Mouse (Mus musculus): Measurements from ENCODE around the gene Srpk2. TPM values are rescaled to one million over a fixed set of nuclear protein-coding genes. Genes with fewer than 3 reads are reported as not detected.
"Not testable (repeated sequence)": the region's sequence is repeated elsewhere in the genome, so short reads cannot be mapped to it uniquely, and the experiment has no call there.

The Srpk2 gene
- polyA plus RNA-seq, 1 experiment from 2014 or later, result 44.1 TPM

DNA sequence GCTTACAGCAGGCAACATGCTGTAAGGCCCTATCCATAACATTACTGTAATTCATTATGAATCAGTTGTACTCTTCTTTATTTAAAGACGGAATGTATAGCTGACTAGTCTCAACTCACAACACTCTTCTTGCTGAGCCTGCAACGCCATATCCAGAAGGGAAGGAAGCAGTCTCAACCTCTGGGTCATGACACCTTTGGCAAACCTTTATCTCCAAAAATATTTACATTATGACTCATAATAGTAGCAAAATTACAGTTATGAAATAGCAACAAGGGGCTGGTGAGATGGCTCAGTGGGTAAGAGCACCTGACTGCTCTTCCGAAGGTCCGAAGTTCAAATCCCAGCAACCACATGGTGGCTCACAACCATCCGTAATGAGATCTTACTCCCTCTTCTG, 94.1 kb downstream of the Srpk2 start:
- DNase-seq (ENCODE audit: low spot score); H3K27me3 ChIP-seq (ENCODE audit: low read depth, poor library complexity, severe bottlenecking); H3K4me3 ChIP-seq; H3K36me3 ChIP-seq; H3K9me3 ChIP-seq (replicated peaks); H3K4me1 ChIP-seq; H3K27ac ChIP-seq: not testable (repeated sequence)
- 96% methylated on average over 5 of the region's 5 CpGs for WGBS

DNA sequence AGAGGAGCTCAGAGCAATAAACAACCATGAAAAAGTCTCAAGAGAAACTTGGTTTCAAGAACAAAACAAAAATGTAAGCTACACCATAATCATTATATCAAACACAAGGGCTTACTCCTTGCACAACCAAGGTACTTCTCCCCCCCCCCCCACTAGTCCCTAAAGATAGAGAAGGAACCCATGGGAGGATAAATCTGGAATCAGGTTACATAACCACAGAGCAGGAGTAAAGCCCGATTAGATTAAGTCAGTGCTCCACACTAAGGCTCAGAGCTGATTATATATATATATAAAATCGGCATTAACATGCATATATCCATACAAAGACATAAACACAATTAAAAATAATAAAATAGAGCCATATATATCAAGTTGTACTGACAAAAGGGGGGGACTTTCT, 96.8 kb downstream of the Srpk2 start:
- no peak overlapping the region for H3K4me3 ChIP-seq
- no peaks in the 10 kb centered on the region for H3K9me3 ChIP-seq (replicated peaks)
- no peaks in the 10 kb centered on the region for H3K27me3 ChIP-seq (ENCODE audit: low read depth, poor library complexity, severe bottlenecking)
- H3K27ac ChIP-seq, result no peak overlapping the region
- DNase-seq (ENCODE audit: low spot score), result no peak
- 79% methylated on average over 2 of the region's 2 CpGs for WGBS
- H3K4me1 ChIP-seq, result peaks cover 7% of the 10 kb centered on the region; the same call in 1 of the 2 replicates
- no peaks in the 10 kb centered on the region for H3K36me3 ChIP-seq

DNA sequence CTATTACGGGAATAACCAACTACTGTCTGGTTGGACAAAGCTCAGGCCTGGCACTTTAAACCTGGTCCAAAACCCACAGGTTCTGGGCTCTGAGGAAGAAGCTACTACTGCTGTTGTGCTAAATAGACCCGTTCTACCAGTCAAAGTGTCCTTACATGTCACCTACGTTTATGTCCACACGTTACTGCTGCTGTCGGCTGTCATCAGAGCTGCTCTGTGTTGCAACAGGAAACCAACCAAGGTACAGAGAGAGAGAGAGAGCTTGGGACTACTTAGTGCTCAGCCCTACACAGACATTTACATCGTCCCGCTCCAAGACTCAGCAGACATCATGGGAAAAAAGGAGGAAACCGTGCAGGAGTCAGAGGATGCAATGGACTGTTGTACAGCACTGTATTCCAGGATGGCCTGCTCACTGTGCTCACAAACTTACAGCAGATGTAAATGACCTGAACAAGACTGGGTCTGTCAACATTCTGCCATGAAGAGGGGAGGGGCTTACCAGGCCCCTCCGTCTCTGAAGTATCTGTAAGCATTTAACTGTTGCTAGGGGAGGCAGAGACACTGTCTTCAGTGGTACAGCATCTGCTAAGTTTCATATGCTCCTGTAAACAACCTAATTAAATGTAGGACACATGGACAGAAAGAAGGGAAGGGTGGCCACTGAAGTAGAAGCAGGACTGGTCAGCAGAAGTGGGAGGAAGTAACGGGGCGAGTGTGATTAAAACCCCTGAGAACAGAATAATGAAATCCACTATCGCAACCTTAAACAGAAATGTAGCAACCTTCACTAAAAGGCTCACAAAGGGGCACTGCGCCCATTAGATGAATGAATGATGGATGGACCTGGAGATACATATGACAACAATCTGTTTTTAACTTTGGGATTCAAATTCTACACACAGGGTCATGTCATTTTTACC, 97.6 kb downstream of the Srpk2 start:
- Histone ChIP-seq H3K27me3 (ENCODE audit: low read depth, poor library complexity, severe bottlenecking) (no peaks in the 10 kb centered on the region), H3K36me3 (no peaks in the 10 kb centered on the region), H3K9me3 (replicated peaks) (no peaks in the 10 kb centered on the region), H3K27ac (no peak overlapping the region), H3K4me3 (no peak overlapping the region), H3K4me1 (peaks cover 7% of the 10 kb centered on the region; the same call in 1 of the 2 replicates)
- no peak for DNase-seq (ENCODE audit: low spot score)
- WGBS, result 88% methylated on average over 13 of the region's 13 CpGs

DNA sequence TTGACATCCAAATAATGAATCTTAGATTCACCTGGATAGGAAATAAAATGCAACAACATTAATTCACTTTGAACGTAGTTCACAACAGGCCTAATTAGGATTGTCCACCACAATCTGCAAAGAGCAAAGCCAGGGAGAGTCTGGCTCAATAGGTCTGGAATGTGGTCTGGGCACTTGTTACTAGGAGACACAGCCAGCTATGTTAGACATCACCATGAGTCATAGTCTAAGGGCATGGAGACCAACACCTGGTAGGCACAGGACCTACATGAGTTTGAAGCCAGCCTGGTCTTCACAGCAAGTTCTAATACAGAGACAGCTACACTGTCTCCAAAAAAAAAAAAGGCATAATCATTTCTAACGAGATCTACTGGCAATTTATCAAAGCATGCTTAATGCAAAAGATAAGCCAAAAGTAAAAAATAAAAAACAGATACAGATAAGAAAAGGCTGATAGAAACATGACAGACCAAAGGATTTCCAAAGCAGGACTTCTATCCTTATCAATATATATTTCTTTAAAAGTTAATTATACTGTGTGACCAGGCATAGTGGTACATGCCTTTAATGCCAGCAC, 102.8 kb downstream of the Srpk2 start:
- no peaks in the 10 kb centered on the region for H3K27me3 ChIP-seq (ENCODE audit: low read depth, poor library complexity, severe bottlenecking)
- no peaks in the 10 kb centered on the region for H3K36me3 ChIP-seq
- H3K4me1 ChIP-seq, result peaks cover 9% of the 10 kb centered on the region; the same call in 1 of the 2 replicates
- DNase-seq (ENCODE audit: low spot score), result no peak
- H3K9me3 ChIP-seq (replicated peaks), result no peaks in the 10 kb centered on the region
- WGBS, result 90% methylated on average over 2 of the region's 2 CpGs
- no peak overlapping the region for H3K4me3 ChIP-seq
- H3K27ac ChIP-seq, result no peak overlapping the region

DNA sequence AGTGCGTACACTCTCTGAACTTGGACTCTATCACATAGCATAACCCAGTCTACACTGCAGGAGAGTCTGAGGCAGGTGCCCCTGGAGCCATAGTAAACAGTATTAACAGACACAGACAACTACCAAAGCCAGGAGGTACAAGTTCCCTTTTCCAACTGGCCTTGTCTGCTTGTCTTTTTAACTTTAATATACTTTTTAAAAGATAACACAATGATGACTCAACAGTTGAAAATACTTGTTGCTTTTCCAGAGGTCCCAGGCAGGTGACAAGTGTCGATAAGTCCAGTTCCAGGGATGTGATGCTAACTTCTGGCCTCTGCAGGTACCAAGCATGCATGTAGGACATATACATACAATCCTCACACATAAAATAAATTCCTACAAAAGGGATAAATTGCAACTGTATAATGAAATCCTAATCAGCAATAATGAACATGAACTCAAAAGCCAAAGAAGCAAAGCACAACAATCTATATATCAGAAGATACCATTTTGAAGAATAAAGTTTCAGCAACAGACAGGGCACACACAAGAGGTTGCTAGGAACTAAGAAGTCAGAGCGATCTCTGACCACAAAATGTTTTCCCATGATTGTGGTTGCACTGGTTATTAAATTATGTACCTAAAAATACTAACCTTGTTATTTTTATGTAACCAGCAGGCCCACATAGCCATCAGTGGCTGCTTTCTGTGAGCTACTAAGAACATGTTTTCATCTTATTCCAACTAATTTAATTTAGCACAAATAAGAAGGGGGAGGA, 105.1 kb downstream of the Srpk2 start:
- 96% methylated on average over 3 of the region's 3 CpGs for WGBS
- peaks cover 10% of the 10 kb centered on the region; the same call in 1 of the 2 replicates for H3K4me1 ChIP-seq
- peaks cover 3% of the 10 kb centered on the region; the same call in 1 of the 2 replicates for H3K36me3 ChIP-seq
- no peaks in the 10 kb centered on the region for H3K9me3 ChIP-seq (replicated peaks)
- H3K27me3 ChIP-seq (ENCODE audit: low read depth, poor library complexity, severe bottlenecking), result no peaks in the 10 kb centered on the region
- H3K4me3 ChIP-seq, result no peak overlapping the region
- DNase-seq (ENCODE audit: low spot score), result no peak
- H3K27ac ChIP-seq, result no peak overlapping the region

DNA sequence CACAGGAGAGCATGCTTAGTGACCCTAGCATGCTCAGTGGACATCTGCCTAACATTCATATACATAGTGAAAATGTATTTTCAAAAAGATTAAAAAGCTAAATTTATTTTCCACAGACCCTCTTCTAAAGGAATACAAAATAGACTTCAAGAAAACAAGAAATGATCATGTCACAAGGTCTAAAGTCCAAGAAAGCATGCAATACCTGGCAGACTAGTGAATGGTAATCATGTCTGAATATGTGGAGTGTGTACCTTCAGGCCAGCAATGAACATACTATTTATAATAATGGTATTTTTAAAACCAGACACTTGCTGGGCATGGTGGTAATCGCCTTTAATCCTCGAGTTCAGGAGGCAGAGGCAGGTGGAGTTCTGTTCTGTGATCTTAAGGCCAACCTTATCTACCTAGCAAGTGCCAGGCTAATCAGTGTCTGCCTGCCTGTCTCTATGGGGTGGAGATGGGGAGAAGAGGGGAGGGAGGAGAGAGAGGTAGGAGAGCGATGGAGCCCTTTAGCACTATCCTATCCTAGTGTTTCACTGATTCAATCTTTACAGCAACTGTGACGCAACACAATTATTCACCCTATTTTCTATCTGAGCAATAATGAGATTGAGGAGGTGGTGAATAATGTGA, 106.0 kb downstream of the Srpk2 start:
- peaks cover 10% of the 10 kb centered on the region; the same call in 1 of the 2 replicates for H3K36me3 ChIP-seq
- DNase-seq (ENCODE audit: low spot score), result no peak
- 88% methylated on average over 4 of the region's 4 CpGs for WGBS
- H3K27ac ChIP-seq, result no peak overlapping the region
- H3K4me1 ChIP-seq, result peaks cover 10% of the 10 kb centered on the region; the same call in 1 of the 2 replicates
- H3K4me3 ChIP-seq, result no peak overlapping the region
- H3K9me3 ChIP-seq (replicated peaks), result no peaks in the 10 kb centered on the region
- no peaks in the 10 kb centered on the region for H3K27me3 ChIP-seq (ENCODE audit: low read depth, poor library complexity, severe bottlenecking)

DNA sequence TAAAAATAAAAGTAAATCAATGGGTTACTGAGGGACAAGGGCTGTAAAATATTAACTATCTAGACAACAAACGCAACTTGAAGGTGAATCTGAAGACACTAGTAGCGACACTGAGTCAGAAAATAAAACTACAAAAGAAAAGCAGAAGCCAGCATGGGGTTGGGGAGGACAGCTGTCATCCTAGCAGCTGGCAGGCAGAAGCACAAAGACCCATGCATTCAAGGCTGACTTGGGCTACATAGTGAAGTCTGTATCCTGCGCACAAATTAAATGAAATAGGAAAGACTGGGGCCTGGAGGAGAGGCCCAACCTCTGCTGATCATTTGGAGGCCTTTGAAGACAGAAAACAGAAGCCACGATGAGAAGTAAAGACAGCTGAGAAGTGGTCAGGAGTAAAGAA, 106.6 kb downstream of the Srpk2 start:
- H3K9me3 ChIP-seq (replicated peaks), result no peaks in the 10 kb centered on the region
- WGBS, result 78% methylated on average over 4 of the region's 4 CpGs
- no peak overlapping the region for H3K27ac ChIP-seq
- peaks cover 12% of the 10 kb centered on the region; the same call in 1 of the 2 replicates for H3K36me3 ChIP-seq
- no peaks in the 10 kb centered on the region for H3K27me3 ChIP-seq (ENCODE audit: low read depth, poor library complexity, severe bottlenecking)
- peaks cover 10% of the 10 kb centered on the region; the same call in 1 of the 2 replicates for H3K4me1 ChIP-seq
- no peak for DNase-seq (ENCODE audit: low spot score)
- H3K4me3 ChIP-seq, result no peak overlapping the region

GRCm38 (mm10) chr5:23576336-23577094, 107.9 kb downstream of the Srpk2 start:
- Histone ChIP-seq H3K27ac (no peak overlapping the region), H3K36me3 (peaks cover 12% of the 10 kb centered on the region; the same call in 1 of the 2 replicates), H3K4me3 (no peak overlapping the region), H3K9me3 (replicated peaks) (no peaks in the 10 kb centered on the region), H3K27me3 (ENCODE audit: low read depth, poor library complexity, severe bottlenecking) (no peaks in the 10 kb centered on the region), H3K4me1 (peaks cover 10% of the 10 kb centered on the region; the same call in 1 of the 2 replicates)
- DNase-seq (ENCODE audit: low spot score), result no peak
- WGBS, result 78% methylated on average over 6 of the region's 6 CpGs

DNA sequence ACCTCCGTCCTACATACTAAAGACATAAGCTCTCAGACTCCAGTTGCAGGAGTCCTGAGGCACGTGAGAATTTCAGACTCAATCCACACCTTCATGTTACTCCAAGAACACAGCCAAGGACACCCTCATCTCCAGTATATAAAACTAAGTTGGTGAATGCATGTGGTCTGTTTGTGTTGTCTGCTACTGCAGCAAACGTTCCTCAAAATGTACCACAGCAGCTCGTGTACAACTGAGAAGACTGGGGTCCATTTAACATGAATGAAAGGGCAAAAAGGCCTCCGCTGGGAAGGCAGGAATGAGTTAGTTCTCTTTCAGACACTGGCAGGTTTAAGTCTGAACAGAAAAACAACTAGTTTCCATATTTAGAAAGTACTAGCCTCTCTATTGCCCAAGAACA, 110.5 kb downstream of the Srpk2 start:
- peaks cover 16% of the 10 kb centered on the region for H3K36me3 ChIP-seq
- DNase-seq (ENCODE audit: low spot score), result no peak
- WGBS, result 97% methylated on average over 5 of the region's 5 CpGs
- peaks cover 10% of the 10 kb centered on the region; the same call in 1 of the 2 replicates for H3K4me1 ChIP-seq
- no peaks in the 10 kb centered on the region for H3K27me3 ChIP-seq (ENCODE audit: low read depth, poor library complexity, severe bottlenecking)
- no peaks in the 10 kb centered on the region for H3K9me3 ChIP-seq (replicated peaks)
- no peak overlapping the region for H3K4me3 ChIP-seq
- no peak overlapping the region for H3K27ac ChIP-seq

- no peak overlapping the region for H3K27ac ChIP-seq
- no peaks in the 10 kb centered on the region for H3K27me3 ChIP-seq (ENCODE audit: low read depth, poor library complexity, severe bottlenecking)
- DNase-seq (ENCODE audit: low spot score), result no peak
- peaks cover 16% of the 10 kb centered on the region for H3K36me3 ChIP-seq
- WGBS, result 96% methylated on average over 5 of the region's 5 CpGs
- no peaks in the 10 kb centered on the region for H3K9me3 ChIP-seq (replicated peaks)
- no peaks in the 10 kb centered on the region for H3K4me1 ChIP-seq
- no peak overlapping the region for H3K4me3 ChIP-seq
These were observed 116.2 kb downstream of the Srpk2 start for GRCm38 (mm10) chr5:23568188-23568587.

GRCm38 (mm10) chr5:23566382-23566781, 118.0 kb downstream of the Srpk2 start:
- peaks cover 7% of the 10 kb centered on the region for H3K4me1 ChIP-seq
- H3K4me3 ChIP-seq, result no peak overlapping the region
- 94% methylated on average over 6 of the region's 6 CpGs for WGBS
- H3K9me3 ChIP-seq (replicated peaks), result no peaks in the 10 kb centered on the region
- peaks cover 24% of the 10 kb centered on the region for H3K36me3 ChIP-seq
- H3K27ac ChIP-seq, result no peak overlapping the region
- no peaks in the 10 kb centered on the region for H3K27me3 ChIP-seq (ENCODE audit: low read depth, poor library complexity, severe bottlenecking)
- no peak for DNase-seq (ENCODE audit: low spot score)

Data from limb, embryonic 10.5 days (tissue).